Mouse (Mus musculus) stomach, postnatal 0 days (tissue): ENCODE data around the gene Ces1e.

ENCODE experiments used
- CTCF ChIP-seq: IDR thresholded peaks from 2 replicates; pipeline ENCODE4 v1.5.1; 2016; ENCODE audit warnings: antibody characterized with exemption, low read depth, mild to moderate bottlenecking, moderate library complexity
- EP300 ChIP-seq: optimal IDR thresholded peaks from 2 replicates; pipeline ENCODE3; 2016; ENCODE audit warnings: antibody characterized with exemption

GRCm38 (mm10) chr8:93246057-93246456, 16.6 kb upstream of the Ces1e start:
- TF ChIP-seq CTCF, result no peak
- no peak for TF ChIP-seq EP300
